Mouse (Mus musculus): ENCODE data around the gene Stox2. TPM values are rescaled to one million over a fixed set of nuclear protein-coding genes. Genes with fewer than 3 reads are reported as not detected.

Gene Stox2
- total RNA-seq, 2 experiments from 2014 or later: not detected

GRCm38 (mm10) chr8:47134736-47135135 lies 311.4 kb downstream of the Stox2 start:
- ATAC-seq (replicated peaks; ENCODE audit: low FRiP score, poor library complexity, severe bottlenecking): no peak

DNA sequence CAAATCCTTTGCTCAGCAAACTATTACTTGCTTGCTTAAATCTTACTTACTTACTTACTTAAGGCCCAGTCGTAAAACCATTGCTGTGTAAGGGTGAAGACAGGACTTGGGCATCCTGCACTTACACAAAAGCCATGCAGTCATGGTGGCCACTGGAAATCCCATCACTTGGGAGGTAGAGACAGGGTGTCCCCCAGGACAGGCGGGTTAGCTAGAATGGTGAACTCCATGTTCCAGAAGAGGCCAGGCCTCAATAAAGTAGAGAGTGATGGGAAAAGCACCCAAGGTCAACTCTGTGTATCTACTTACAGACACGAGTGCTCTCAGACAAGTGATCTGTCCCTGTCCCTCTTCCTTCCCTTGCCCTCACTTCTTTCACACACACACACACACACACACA lies 312.8 kb downstream of the Stox2 start:
- no peak for ATAC-seq (replicated peaks; ENCODE audit: low FRiP score, poor library complexity, severe bottlenecking)

Other genes starting within 250 kb of the Stox2 start
- gene Trappc11, start 87.1 kb upstream of the Stox2 start, total RNA-seq (2015; ENCODE audit: low replicate concordance): 10.1 and 11.9 TPM in 2 replicates
- gene Trappc11, start 87.1 kb upstream of the Stox2 start, total RNA-seq (2017; ENCODE audit: low replicate concordance): 13.3 and 18.2 TPM in 2 replicates
- 8.8 and 11.2 TPM in 2 replicates for gene Rwdd4a, start 87.3 kb upstream of the Stox2 start, total RNA-seq (2015; ENCODE audit: low replicate concordance)
- 3.6 and 11.4 TPM in 2 replicates for gene Rwdd4a, start 87.3 kb upstream of the Stox2 start, total RNA-seq (2017; ENCODE audit: low replicate concordance)
- gene Ing2, start 229.2 kb upstream of the Stox2 start, total RNA-seq (2015; ENCODE audit: low replicate concordance): 11.5 and 16.8 TPM in 2 replicates
- gene Ing2, start 229.2 kb upstream of the Stox2 start, total RNA-seq (2017; ENCODE audit: low replicate concordance): 31.4 and 31.5 TPM in 2 replicates